In genomic region chr2:132692320-132692719, GRCm38 (mm10) we compare ENCODE assay signal across 14 mouse cellular contexts. TPM values are rescaled to one million over a fixed set of nuclear protein-coding genes. Genes with fewer than 3 reads are reported as not detected.
DNase-seq lines count a peak whose midpoint lies in the region; ATAC-seq and TF ChIP-seq lines count a peak whose summit lies in the region.
"Had no signal": no experiment of that assay in that cellular context is flagged by ENCODE, and none has a peak within 500 bp of the region (broad histone marks: within the 10 kb centered on the region; RNA-seq: fewer than 3 reads in every experiment).

No protein-coding gene starts in this region.

- no peaks in the 10 kb centered on the region for H3K9me3 ChIP-seq in erythroblast, embryonic 14.5 days (ENCODE audit: control insufficient read depth, low read length)
- no peaks in the 10 kb centered on the region for H3K9me3 ChIP-seq in E14TG2a.4 (ENCODE audit: low read length)
- no peaks in the 10 kb centered on the region for H3K9me3 ChIP-seq in heart, embryonic 13.5 days
- H3K9me3 ChIP-seq: midbrain, embryonic 12.5 days; neural tube, embryonic 13.5 days had no signal

- DNase-seq in lung, postnatal 4 days = peak; percentile 34 to 37
- DNase-seq in thymus, postnatal 14 days = no peak
- DNase-seq in cerebellum, postnatal 10 days = no peak
- no peak for DNase-seq in thymus, adult 2 months
- DNase-seq: adrenal gland, postnatal 10 days; kidney, postnatal 4 days; right cerebral cortex, postnatal 14 days had no signal

- peaks cover 27% of the 10 kb centered on the region for H3K36me3 ChIP-seq in erythroblast, embryonic 14.5 days (ENCODE audit: control insufficient read depth)
- H3K36me3 ChIP-seq in E14TG2a.4 (ENCODE audit: insufficient read depth, low read length) = peaks cover 25% of the 10 kb centered on the region
- H3K36me3 ChIP-seq in heart, embryonic 13.5 days = peaks cover 17% of the 10 kb centered on the region
- H3K36me3 ChIP-seq in thymus, adult 2 months (ENCODE audit: control insufficient read depth, insufficient read depth, low read length) = no peaks in the 10 kb centered on the region

- 32% methylated on average over 1 of the region's 1 CpGs for WGBS in heart, embryonic 13.5 days
- WGBS in thymus, adult 2 months = 73% methylated on average over 1 of the region's 1 CpGs

- ATAC-seq in erythroblast, adult 5-6 weeks (replicated peaks; ENCODE audit: low FRiP score, poor library complexity, severe bottlenecking) = no peak
- ATAC-seq in heart, embryonic 13.5 days (ENCODE audit: extremely low read depth, insufficient number of reproducible peaks, low FRiP score, low TSS enrichment) = no peak
- ATAC-seq: intestine, embryonic 16.5 days had no signal

- TF ChIP-seq POLR2A in thymus, adult 2 months (IDR thresholded peaks at IDR 0.05; ENCODE audit: control insufficient read depth, extremely low read depth, insufficient read depth, low read length, poor library complexity) = no peak

- peak overlapping the region; percentile 32 for H3K4me3 ChIP-seq in erythroblast, embryonic 14.5 days (replicated peaks)
- H3K4me3 ChIP-seq in E14TG2a.4 (replicated peaks; ENCODE audit: low read length) = peak overlapping the region; percentile 49; the same call in 1 of the 2 replicates
- H3K4me3 ChIP-seq in heart, embryonic 13.5 days = no peak overlapping the region
- no peak overlapping the region for H3K4me3 ChIP-seq in thymus, adult 2 months (ENCODE audit: control insufficient read depth, insufficient read depth, low read length)
- H3K4me3 ChIP-seq: midbrain, embryonic 12.5 days; neural tube, embryonic 13.5 days had no signal

- TF ChIP-seq CTCF in E14TG2a.4 (conservative IDR thresholded peaks at IDR 0.05; ENCODE audit: low read length) = no peak
- TF ChIP-seq CTCF in thymus, adult 2 months (IDR thresholded peaks at IDR 0.05; ENCODE audit: borderline replicate concordance, control insufficient read depth, extremely low read depth, insufficient read depth, low read length, poor library complexity) = no peak

- no peaks in the 10 kb centered on the region for H3K27me3 ChIP-seq in erythroblast, embryonic 14.5 days (ENCODE audit: control insufficient read depth)
- no peaks in the 10 kb centered on the region for H3K27me3 ChIP-seq in E14TG2a.4 (ENCODE audit: insufficient read depth, low read length)
- no peaks in the 10 kb centered on the region for H3K27me3 ChIP-seq in heart, embryonic 13.5 days (replicated peaks)
- H3K27me3 ChIP-seq in thymus, adult 2 months (ENCODE audit: control insufficient read depth, insufficient read depth, low read length) = no peaks in the 10 kb centered on the region
- H3K27me3 ChIP-seq: midbrain, embryonic 12.5 days; neural tube, embryonic 13.5 days had no signal

- no peak overlapping the region for H3K9ac ChIP-seq in heart, embryonic 13.5 days
- H3K9ac ChIP-seq: midbrain, embryonic 12.5 days; neural tube, embryonic 13.5 days had no signal

- H3K4me2 ChIP-seq in heart, embryonic 13.5 days = peak overlapping the region; percentile 38; the same call in 1 of the 2 replicates
- H3K4me2 ChIP-seq: midbrain, embryonic 12.5 days; neural tube, embryonic 13.5 days had no signal

- H3K27ac ChIP-seq in heart, embryonic 13.5 days (replicated peaks) = peak overlapping the region; percentile 25; the same call in 1 of the 2 replicates
- H3K27ac ChIP-seq in thymus, adult 2 months (ENCODE audit: control insufficient read depth, insufficient read depth, low read length) = no peak overlapping the region
- H3K27ac ChIP-seq: midbrain, embryonic 12.5 days; neural tube, embryonic 13.5 days had no signal

- H3K4me1 ChIP-seq in erythroblast, embryonic 14.5 days (ENCODE audit: control insufficient read depth) = peaks cover 94% of the 10 kb centered on the region
- peaks cover 95% of the 10 kb centered on the region for H3K4me1 ChIP-seq in E14TG2a.4 (replicated peaks; ENCODE audit: low read depth, low read length)
- peaks cover 55% of the 10 kb centered on the region for H3K4me1 ChIP-seq in heart, embryonic 13.5 days
- H3K4me1 ChIP-seq in thymus, adult 2 months (replicated peaks; ENCODE audit: control insufficient read depth, insufficient read depth, low read length) = peaks cover 17% of the 10 kb centered on the region

RNA-seq across cellular contexts. Expression of gene Shld1, which starts 5.6 kb away (rescaled TPM):
- polyA plus RNA-seq in erythroblast, embryonic 14.5 days (2012) = 0.12 and 0.28 TPM in 2 replicates
- total RNA-seq in erythroblast, adult 5-6 weeks (2015; ENCODE audit: low replicate concordance) = 17.7 and 30.5 TPM in 2 replicates
- total RNA-seq in erythroblast, adult 5-6 weeks (2017; ENCODE audit: low replicate concordance) = 26.1 and 27.6 TPM in 2 replicates
- polyA plus RNA-seq in heart, embryonic 13.5 days (2015; fragmentation: Nextera tagmentation; extraction: Ambion mirVana) = 13.4 and 14.9 TPM in 2 replicates
- 13.1 and 20.8 TPM in 2 replicates for polyA plus RNA-seq in thymus, adult 2 months (2012; rRNA removed)

Comparison
In these comparisons a context has a peak if more than half of its experiments do, and no peak if none do; other contexts are left out.
1. H3K4me3 ChIP-seq: peak in erythroblast, embryonic 14.5 days (single experiment) and E14TG2a.4 (single experiment); none in heart, embryonic 13.5 days (single experiment) and thymus, adult 2 months (single experiment).
2. DNase-seq: peak in lung, postnatal 4 days (2 of 2); none in thymus, postnatal 14 days (single experiment), cerebellum, postnatal 10 days (0 of 2) and thymus, adult 2 months (single experiment).
3. RNA of gene Shld1, which starts 5.6 kb away (polyA plus RNA-seq): 13.1 to 20.8 TPM in thymus, adult 2 months and 13.4 to 14.9 TPM in heart, embryonic 13.5 days; 0.12 to 0.28 TPM in erythroblast, embryonic 14.5 days; every median in the first group is over 10 times any median in the second.